Mouse (Mus musculus) myocyte (in vitro differentiated cells): ENCODE results near the gene Gm11492.

Experiments used
- E2F4 ChIP-seq: IDR thresholded peaks from one replicate; pipeline ENCODE4 v1.6.1; 2011; ENCODE audit warnings: mild to moderate bottlenecking, control low read depth, moderate library complexity; ENCODE audit not compliant: insufficient read depth
- MAX ChIP-seq: IDR thresholded peaks from one replicate; pipeline ENCODE4 v1.6.1; 2011; ENCODE audit warnings: low read depth, mild to moderate bottlenecking, control low read depth
- MYOD1 ChIP-seq, 3 experiments: IDR thresholded peaks; one replicate each; pipeline ENCODE4 v1.6.1; 2011; ENCODE audit warnings: control low read depth in 2 of 3, low read depth in 2 of 3, mild to moderate bottlenecking in 2 of 3, moderate library complexity in 1 of 3; ENCODE audit not compliant: insufficient read length in 2 of 3, control insufficient read depth in 1 of 3
- MYOG ChIP-seq, 3 experiments: IDR thresholded peaks; one replicate each; pipeline ENCODE4 v1.6.1; 2011; ENCODE audit warnings: control low read depth in 2 of 3, low read depth in 2 of 3, mild to moderate bottlenecking in 2 of 3; ENCODE audit not compliant: insufficient read length in 2 of 3, control insufficient read depth in 1 of 3, insufficient read depth in 1 of 3
- POLR2A ChIP-seq: IDR thresholded peaks from one replicate; pipeline ENCODE4 v1.6.1; 2011; ENCODE audit warnings: low read depth, mild to moderate bottlenecking, control low read depth, moderate library complexity; ENCODE audit not compliant: insufficient read length
- POLR2AphosphoS2 ChIP-seq: IDR thresholded peaks from one replicate; pipeline ENCODE4 v1.6.1; 2011; ENCODE audit warnings: low read depth, control low read depth; ENCODE audit not compliant: insufficient read length
- SRF ChIP-seq: IDR thresholded peaks from one replicate; pipeline ENCODE4 v1.6.1; 2011; ENCODE audit warnings: low read depth; ENCODE audit not compliant: control insufficient read depth, insufficient read length
- TCF12 ChIP-seq: IDR thresholded peaks from one replicate; pipeline ENCODE4 v1.6.1; 2011; ENCODE audit warnings: mild to moderate bottlenecking, control low read depth; ENCODE audit not compliant: poor library complexity, insufficient read depth, severe bottlenecking
- TCF3 ChIP-seq: IDR thresholded peaks from one replicate; pipeline ENCODE4 v1.6.1; 2011; ENCODE audit warnings: low read depth, control low read depth; ENCODE audit not compliant: insufficient read length
- USF1 ChIP-seq: IDR thresholded peaks from one replicate; pipeline ENCODE4 v1.6.1; 2011; ENCODE audit warnings: low read depth, mild to moderate bottlenecking, control low read depth, moderate library complexity

GRCm38 (mm10) chr11:87599395-87600089 is 33.1 kb downstream of the Gm11492 start:
- no peak for TF ChIP-seq POLR2A
- TF ChIP-seq TCF3: no peak
- no peak for TF ChIP-seq POLR2AphosphoS2
- TF ChIP-seq USF1: no peak
- no peak for TF ChIP-seq MAX
- TF ChIP-seq MYOD1 (IDR thresholded peaks at IDR 0.05; ENCODE audit: control insufficient read depth in 1 of 3, insufficient read length in 2 of 3, low read depth in 2 of 3): no peak
- no peak for TF ChIP-seq SRF
- TF ChIP-seq E2F4: no peak
- TF ChIP-seq TCF12: no peak
- TF ChIP-seq MYOG (IDR thresholded peaks at IDR 0.05; ENCODE audit: control insufficient read depth in 1 of 3, insufficient read depth in 1 of 3, insufficient read length in 2 of 3, low read depth in 2 of 3): no peak
